Mouse (Mus musculus) heart, embryonic 12.5 days (tissue): Measurements from ENCODE around the gene Prdx2. TPM values are rescaled to one million over a fixed set of nuclear protein-coding genes. Genes with fewer than 3 reads are reported as not detected.

ENCODE experiments used
- ATAC-seq: fragments of 200-750 bp; cut with Nextera tagmentation; 2 replicates; pipeline ENCODE4 v1.8.0; 2017; ENCODE audit warnings: moderate TSS enrichment, moderate library complexity; ENCODE audit not compliant: insufficient number of reproducible peaks, low FRiP score
- H3K27ac ChIP-seq: fragments of 300-500 bp; sonication (generic); 2 replicates; pipeline ENCODE4 v1.5.1; 2016; ENCODE audit warnings: mild to moderate bottlenecking, moderate library complexity; ENCODE audit not compliant: poor library complexity, severe bottlenecking
- H3K27me3 ChIP-seq: fragments of 300-500 bp; sonication (generic); replicated peaks from 2 replicates; pipeline ENCODE4 v1.6.1; 2016; ENCODE audit warnings: mild to moderate bottlenecking, moderate library complexity
- H3K36me3 ChIP-seq: fragments of 300-500 bp; sonication (generic); 2 replicates; pipeline ENCODE4 v1.6.1; 2016; ENCODE audit warnings: mild to moderate bottlenecking, moderate library complexity
- H3K4me1 ChIP-seq: fragments of 300-500 bp; sonication (generic); replicated peaks from 2 replicates; pipeline ENCODE4 v1.6.1; 2016; ENCODE audit warnings: mild to moderate bottlenecking
- H3K4me2 ChIP-seq: fragments of 300-500 bp; sonication (generic); 2 replicates; pipeline ENCODE4 v1.6.1; 2016; ENCODE audit warnings: mild to moderate bottlenecking, moderate library complexity
- H3K4me3 ChIP-seq: fragments of 300-500 bp; sonication (generic); 2 replicates; pipeline ENCODE4 v1.5.1; 2016; ENCODE audit warnings: mild to moderate bottlenecking
- H3K9ac ChIP-seq: fragments of 300-500 bp; sonication (generic); 2 replicates; pipeline ENCODE4 v1.6.1; 2016; ENCODE audit warnings: mild to moderate bottlenecking, moderate library complexity
- H3K9me3 ChIP-seq: fragments of 300-500 bp; sonication (generic); replicated peaks from 2 replicates; pipeline ENCODE4 v1.6.1; 2016; ENCODE audit warnings: mild to moderate bottlenecking, moderate library complexity
- WGBS: fragments of 180-500 bp; shearing (Covaris S2); methylation state at CpG from one replicate; pipeline ENCODE4 v1.1.7; 2016; 5-methylcytosine and 5-hydroxymethylcytosine counted together
- polyA plus RNA-seq: library from polyadenylated mRNA; unstranded; fragments of >200 nt; fragmentation: Nextera tagmentation; extraction: Ambion mirVana; gene quantifications from 2 replicates; pipeline ENCODE4 v1.2.1, GENCODE M21; 2016

The Prdx2 gene
- polyA plus RNA-seq, 1 experiment from 2014 or later, result 672 TPM

- Histone ChIP-seq H3K27ac (no peak overlapping the region), H3K36me3 (no peaks in the 10 kb centered on the region), H3K27me3 (peaks cover 86% of the 10 kb centered on the region), H3K4me3 (peak overlapping the region; percentile 46), H3K4me2 (peak overlapping the region; percentile 74), H3K9me3 (no peaks in the 10 kb centered on the region), H3K9ac (peak overlapping the region; percentile 69), H3K4me1 (peaks cover 12% of the 10 kb centered on the region)
- ATAC-seq, result no peak
- WGBS, result 24% methylated on average over 23 of the region's 23 CpGs
Measured at GRCm38 (mm10) chr8:84936041-84936961, 33.1 kb upstream of the Prdx2 start.

DNA sequence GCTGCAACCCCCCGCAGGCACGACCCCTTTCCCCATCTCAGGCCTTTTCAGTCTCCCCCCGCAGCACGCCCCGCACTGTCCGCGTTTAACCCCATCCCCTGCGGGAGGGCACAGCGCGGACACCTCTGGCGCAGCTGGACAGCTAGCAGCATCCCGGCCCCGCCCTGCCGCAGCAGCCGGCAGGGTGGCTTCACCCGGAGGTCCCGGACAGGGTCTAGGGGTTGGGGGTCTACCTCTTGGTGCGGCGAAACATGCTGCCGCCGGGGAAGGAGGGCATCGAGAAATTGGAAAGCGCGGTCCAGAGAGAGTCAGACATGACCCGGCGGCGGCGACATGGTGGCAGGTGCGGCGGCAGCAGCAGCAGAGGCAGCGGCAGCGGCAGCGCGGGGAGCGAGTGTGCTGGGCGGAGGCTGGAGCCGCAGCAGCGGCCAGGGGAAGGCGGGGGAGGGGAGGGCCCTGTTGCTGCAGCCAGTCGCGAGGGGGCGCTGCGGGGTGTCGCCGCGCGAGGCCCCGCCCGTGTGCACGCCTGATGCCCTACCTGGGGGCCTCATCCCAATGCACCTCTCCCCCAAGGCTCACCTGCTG lies 32.3 kb upstream of the Prdx2 start, which contains the start of gene Mast1:
Gene Mast1, minus strand, starts transcription at position 398 of the 585 bp plus-strand sequence.
- Histone ChIP-seq H3K9me3 (no peaks in the 10 kb centered on the region), H3K4me3 (peak within 1 kb of the TSS; percentile 46), H3K9ac (peak within 1 kb of the TSS; percentile 69), H3K36me3 (no peaks in the 10 kb centered on the region), H3K4me2 (peak within 1 kb of the TSS; percentile 74), H3K27ac (no peak within 1 kb of the TSS), H3K4me1 (peaks cover 12% of the 10 kb centered on the region), H3K27me3 (peaks cover 86% of the 10 kb centered on the region)
- ATAC-seq, result peak; percentile 58
- WGBS, result under 1% methylated on average over 48 of the region's 50 CpGs

GRCm38 (mm10) chr8:84937620-84938485 lies 31.5 kb upstream of the Prdx2 start:
- ATAC-seq, result no peak
- Histone ChIP-seq H3K9ac (no peak overlapping the region), H3K4me2 (peak overlapping the region; percentile 74), H3K27me3 (peaks cover 83% of the 10 kb centered on the region), H3K4me3 (peak overlapping the region; percentile 46), H3K9me3 (no peaks in the 10 kb centered on the region), H3K27ac (no peak overlapping the region), H3K36me3 (no peaks in the 10 kb centered on the region), H3K4me1 (peaks cover 12% of the 10 kb centered on the region)
- WGBS, result 59% methylated on average over 13 of the region's 13 CpGs

DNA sequence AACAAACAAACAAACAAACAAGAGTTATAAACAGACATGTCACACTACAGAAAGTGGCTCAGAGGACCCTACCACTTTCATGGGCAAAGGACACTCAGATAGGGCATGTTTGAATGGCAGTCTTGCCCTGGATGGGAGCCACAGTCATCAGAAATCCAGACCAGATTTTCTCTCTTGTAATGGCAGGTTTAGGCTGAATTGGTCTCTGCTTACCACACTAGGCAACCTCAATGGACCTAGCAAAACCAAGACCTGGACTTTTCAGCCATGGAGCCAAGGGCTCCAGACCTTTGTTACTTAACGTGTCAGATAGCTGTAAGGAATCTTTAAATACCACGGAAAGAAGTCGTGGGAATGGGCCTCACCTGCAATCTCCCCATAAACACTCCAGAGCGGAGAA lies 25.7 kb upstream of the Prdx2 start:
- 19% methylated on average over 4 of the region's 4 CpGs for WGBS
- H3K9ac ChIP-seq, result no peak overlapping the region

GRCm38 (mm10) chr8:84944478-84945160 lies 24.8 kb upstream of the Prdx2 start:
- Histone ChIP-seq H3K27me3 (peaks cover 86% of the 10 kb centered on the region), H3K4me2 (peak overlapping the region; percentile 12; the same call in 1 of the 2 replicates), H3K4me1 (peaks cover 13% of the 10 kb centered on the region), H3K9me3 (no peaks in the 10 kb centered on the region), H3K36me3 (no peaks in the 10 kb centered on the region), H3K9ac (no peak overlapping the region), H3K4me3 (peak overlapping the region; percentile 12; the same call in 1 of the 2 replicates), H3K27ac (no peak overlapping the region)
- ATAC-seq, result peak; percentile 54; the same call in 1 of the 2 replicates
- 3% methylated on average over 26 of the region's 26 CpGs for whole genome bisulfite sequencing

More for the DNA sequence above, 25.7 kb upstream of the Prdx2 start:
- H3K27ac ChIP-seq, result no peak overlapping the region
- H3K36me3 ChIP-seq, result no peaks in the 10 kb centered on the region
- no peaks in the 10 kb centered on the region for H3K9me3 ChIP-seq
- no peak overlapping the region for H3K4me3 ChIP-seq
- no peak overlapping the region for H3K4me2 ChIP-seq
- ATAC-seq, result no peak
- H3K27me3 ChIP-seq, result peaks cover 85% of the 10 kb centered on the region
- H3K4me1 ChIP-seq, result peaks cover 13% of the 10 kb centered on the region

GRCm38 (mm10) chr8:84945235-84945632 lies 24.2 kb upstream of the Prdx2 start:
- peaks cover 92% of the 10 kb centered on the region for H3K27me3 ChIP-seq
- H3K9ac ChIP-seq, result no peak overlapping the region
- 7% methylated on average over 11 of the region's 11 CpGs for WGBS
- no peaks in the 10 kb centered on the region for H3K9me3 ChIP-seq
- ATAC-seq, result peak; percentile 41; the same call in 1 of the 2 replicates
- H3K27ac ChIP-seq, result no peak overlapping the region
- no peaks in the 10 kb centered on the region for H3K36me3 ChIP-seq
- peaks cover 13% of the 10 kb centered on the region for H3K4me1 ChIP-seq
- H3K4me3 ChIP-seq, result no peak overlapping the region; the same call in 1 of the 2 replicates
- no peak overlapping the region for H3K4me2 ChIP-seq

DNA sequence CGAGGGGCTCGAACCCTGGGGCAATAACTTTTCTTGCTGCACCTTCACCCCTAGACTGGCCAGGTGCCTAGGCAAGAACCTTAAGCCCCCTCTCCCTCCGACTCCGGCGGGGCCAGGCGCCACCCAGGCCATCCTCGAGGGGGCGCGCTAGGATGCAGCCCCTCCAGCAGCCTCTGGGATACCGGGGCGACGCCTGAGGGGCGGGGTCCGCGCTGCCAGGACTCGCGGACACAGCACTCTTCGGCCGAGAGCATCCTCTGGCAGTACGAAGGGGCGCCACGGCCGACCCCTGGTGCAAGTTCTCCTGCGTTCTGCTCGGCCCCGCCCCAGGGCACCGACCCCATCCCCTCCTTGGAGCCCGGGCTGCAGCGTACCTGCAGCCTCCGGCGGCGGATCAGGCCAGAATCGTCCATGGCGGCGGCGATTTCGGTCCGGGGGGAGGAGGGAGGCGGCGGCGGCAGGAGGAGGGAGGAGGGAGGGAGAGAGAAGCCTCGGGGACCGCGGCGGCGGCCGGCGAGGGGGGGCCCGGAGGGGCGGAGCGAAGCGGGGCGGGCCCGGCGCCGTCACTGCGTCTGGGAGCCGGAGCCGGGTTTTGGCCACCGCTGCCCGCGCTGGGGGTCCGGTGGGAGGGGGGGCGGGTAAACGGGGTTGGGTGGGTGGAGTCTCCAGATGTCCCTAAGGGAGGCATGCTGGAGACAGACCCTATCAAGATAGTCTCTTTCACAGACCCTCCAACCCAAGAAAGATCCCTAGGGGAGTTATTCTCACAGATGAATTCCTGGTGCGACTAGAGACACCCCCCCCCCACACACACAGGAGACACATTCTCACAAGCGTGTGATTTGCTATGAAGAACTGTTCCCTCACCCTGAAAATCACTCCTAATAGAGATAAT lies 23.5 kb upstream of the Prdx2 start:
- Histone ChIP-seq H3K36me3 (no peaks in the 10 kb centered on the region), H3K9me3 (no peaks in the 10 kb centered on the region), H3K4me3 (peak overlapping the region; percentile 43), H3K27ac (no peak overlapping the region), H3K4me1 (peaks cover 13% of the 10 kb centered on the region), H3K9ac (no peak overlapping the region), H3K4me2 (peak overlapping the region; percentile 68), H3K27me3 (peaks cover 92% of the 10 kb centered on the region)
- peak; percentile 35; the same call in 1 of the 2 replicates for ATAC-seq
- WGBS, result under 1% methylated on average over 41 of the region's 67 CpGs

GRCm38 (mm10) chr8:84946528-84947240 lies 22.7 kb upstream of the Prdx2 start, which contains the start of gene Rtbdn:
TSS of gene Rtbdn (plus strand) at chr8:84946991.
- 14% methylated on average over 17 of the region's 17 CpGs for WGBS
- Histone ChIP-seq H3K9ac (no peak within 1 kb of the TSS), H3K27ac (no peak within 1 kb of the TSS), H3K4me2 (peak within 1 kb of the TSS; percentile 68), H3K4me1 (peaks cover 13% of the 10 kb centered on the region), H3K9me3 (no peaks in the 10 kb centered on the region), H3K36me3 (no peaks in the 10 kb centered on the region), H3K4me3 (peak within 1 kb of the TSS; percentile 43), H3K27me3 (peaks cover 91% of the 10 kb centered on the region)
- ATAC-seq, result no peak

DNA sequence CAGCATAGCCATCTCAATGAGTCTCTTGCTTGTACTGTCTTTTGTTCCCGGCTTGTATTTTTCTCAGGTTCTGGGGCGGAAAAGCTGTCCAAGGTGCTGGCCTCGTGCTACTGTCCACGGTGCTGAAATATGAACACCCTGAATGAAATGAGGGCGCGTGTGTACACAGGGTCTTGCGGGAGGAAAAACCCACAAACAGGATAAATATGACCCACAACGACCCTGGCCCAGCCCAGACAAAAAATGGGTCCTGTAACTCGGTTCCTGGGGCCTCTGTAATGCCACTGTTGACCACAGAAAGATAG lies 22.2 kb upstream of the Prdx2 start:
- H3K4me1 ChIP-seq, result peaks cover 13% of the 10 kb centered on the region

More for the DNA sequence above, 22.2 kb upstream of the Prdx2 start:
- Histone ChIP-seq H3K4me2 (no peak overlapping the region), H3K9me3 (no peaks in the 10 kb centered on the region), H3K4me3 (no peak overlapping the region), H3K27ac (no peak overlapping the region), H3K27me3 (peaks cover 91% of the 10 kb centered on the region), H3K9ac (no peak overlapping the region), H3K36me3 (no peaks in the 10 kb centered on the region)
- ATAC-seq, result no peak
- 18% methylated on average over 9 of the region's 9 CpGs for WGBS
